Mouse (Mus musculus) v-Abl transformed pro-B cells (cell line): ENCODE data around the gene Cks1b.

Source experiments
- in situ Hi-C, 2 experiments: fragments of 400-800 bp; cut with MboI; formaldehyde crosslinking; loops; one replicate each; pipeline ENCODE4 v1.15.1; 2025; ENCODE audit not compliant: unreplicated experiment in 2 of 2

Gene Cks1b

GRCm38 (mm10) chr3:89406887-89407286, 11.3 kb downstream of the Cks1b start:
- in situ Hi-C loops, result no loop called here

GRCm38 (mm10) chr3:89402693-89403092, 15.5 kb downstream of the Cks1b start, which contains the start of gene Lenep:
Lenep (minus strand) TSS chr3:89402793.
- in situ Hi-C loops, result loop anchor here in 1 of 2 experiments (5.0 kb wide), 1 partner anchor 35 kb away; the partner anchor contains the start of gene Pbxip1

GRCm38 (mm10) chr3:89401329-89401728, 16.9 kb downstream of the Cks1b start:
- in situ Hi-C loops, result loop anchor here in 1 of 2 experiments (5.0 kb wide), 1 partner anchor 36 kb away; the partner anchor contains the start of gene Pbxip1

- in situ Hi-C loops, result loop anchor here in 1 of 2 experiments (5.0 kb wide), 1 partner anchor 61 kb away; no protein-coding TSS in a partner anchor
Measured at GRCm38 (mm10) chr3:89396654-89397005, 21.6 kb downstream of the Cks1b start.

GRCm38 (mm10) chr3:89395806-89396653, 22.2 kb downstream of the Cks1b start:
- in situ Hi-C loops, result loop anchor here in 1 of 2 experiments (5.0 kb wide), 1 partner anchor 61 kb away; no protein-coding TSS in a partner anchor

- in situ Hi-C loops, result loop anchor here in 1 of 2 experiments (5.0 kb wide), 1 partner anchor 62 kb away; no protein-coding TSS in a partner anchor
Measured at GRCm38 (mm10) chr3:89395419-89395805, 22.8 kb downstream of the Cks1b start.

- in situ Hi-C loops, result loop anchor here in 1 of 2 experiments (5.0 kb wide), 1 partner anchor 62 kb away; no protein-coding TSS in a partner anchor
Measured at GRCm38 (mm10) chr3:89394894-89395256, 23.3 kb downstream of the Cks1b start.

- in situ Hi-C loops, result no loop called here
Measured at GRCm38 (mm10) chr3:89394006-89394893, 23.9 kb downstream of the Cks1b start, which contains the start of gene Zbtb7b. Zbtb7b (minus strand) TSS chr3:89394776.

- in situ Hi-C loops, result no loop called here
Measured at GRCm38 (mm10) chr3:89393605-89394004, 24.6 kb downstream of the Cks1b start.

- in situ Hi-C loops, result no loop called here
Measured at GRCm38 (mm10) chr3:89392871-89393311, 25.3 kb downstream of the Cks1b start.

- in situ Hi-C loops, result no loop called here
Measured at GRCm38 (mm10) chr3:89391663-89392511, 26.3 kb downstream of the Cks1b start.

GRCm38 (mm10) chr3:89390699-89391662, 27.2 kb downstream of the Cks1b start:
- in situ Hi-C loops, result no loop called here

- in situ Hi-C loops, result no loop called here
Measured at GRCm38 (mm10) chr3:89390111-89390515, 28.1 kb downstream of the Cks1b start.

- in situ Hi-C loops, result no loop called here
Measured at GRCm38 (mm10) chr3:89388901-89389740, 29.1 kb downstream of the Cks1b start.

GRCm38 (mm10) chr3:89388134-89388881, 29.9 kb downstream of the Cks1b start:
- in situ Hi-C loops, result no loop called here

GRCm38 (mm10) chr3:89387632-89388031, 30.6 kb downstream of the Cks1b start:
- in situ Hi-C loops, result no loop called here
